Mouse (Mus musculus): Measurements from ENCODE around the gene Lix1l. TPM values are rescaled to one million over a fixed set of nuclear protein-coding genes. Genes with fewer than 3 reads are reported as not detected.

Gene Lix1l
- polyA plus RNA-seq, 1 experiment from 2014 or later = 6.7 TPM

- H3K27ac ChIP-seq (ENCODE audit: low read depth) = peak overlapping the region; percentile 65; the same call in 1 of the 2 replicates
- no peaks in the 10 kb centered on the region for H3K9me3 ChIP-seq (ENCODE audit: control insufficient read depth, low read length)
- 95% methylated on average over 8 of the region's 8 CpGs for WGBS
- no peaks in the 10 kb centered on the region for H3K27me3 ChIP-seq (replicated peaks; ENCODE audit: control insufficient read depth, insufficient read depth, low read length)
- ATAC-seq (replicated peaks; ENCODE audit: low FRiP score, low TSS enrichment, low read depth) = no peak
- H3K9ac ChIP-seq (ENCODE audit: low read length) = no peak overlapping the region
- peaks cover 29% of the 10 kb centered on the region for H3K36me3 ChIP-seq (ENCODE audit: control insufficient read depth, insufficient read depth, low read length)
- no peak for DNase-seq (ENCODE audit: low spot score)
- no peak overlapping the region for H3K4me2 ChIP-seq (ENCODE audit: low read length)
- peaks cover 38% of the 10 kb centered on the region for H3K4me1 ChIP-seq (replicated peaks; ENCODE audit: control insufficient read depth, insufficient read depth, low read length)
- H3K4me3 ChIP-seq (ENCODE audit: low read depth, low read length) = no peak overlapping the region
Measured at GRCm38 (mm10) chr3:96563267-96563666, 37.7 kb upstream of the Lix1l start.

DNA sequence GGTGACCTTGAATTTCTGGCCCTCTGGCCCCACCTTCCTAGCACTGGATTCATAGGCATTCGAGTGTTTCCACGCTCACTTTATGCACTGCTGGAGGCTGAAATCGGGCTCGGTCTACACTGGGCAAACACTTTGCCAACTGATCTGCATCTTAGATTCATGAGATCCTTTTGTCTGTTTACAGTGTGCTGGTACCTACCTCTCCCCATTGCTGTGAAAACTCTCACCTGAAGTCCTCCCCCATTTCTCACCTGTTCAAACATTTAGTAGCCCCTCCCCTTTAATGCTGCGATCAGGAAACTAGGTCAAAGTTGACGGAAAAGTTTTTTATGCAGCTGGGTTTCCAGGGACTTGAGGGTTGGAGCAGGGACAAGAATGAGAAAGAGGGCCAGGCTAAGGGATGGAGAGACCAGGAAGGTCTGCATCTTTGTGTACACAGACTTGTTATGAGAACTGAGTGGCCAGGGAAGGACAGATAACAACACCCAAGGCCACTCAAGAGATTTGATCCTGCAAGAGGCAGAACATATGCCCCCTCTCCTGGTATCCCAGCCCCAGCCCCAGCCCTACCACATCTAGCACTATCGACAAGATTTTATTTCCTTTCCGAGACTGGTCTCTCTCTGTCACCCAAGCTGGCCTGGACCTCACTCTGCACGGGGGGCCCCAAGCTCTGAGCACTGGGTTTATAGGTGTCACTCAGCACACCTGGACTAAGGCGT is 36.9 kb upstream of the Lix1l start:
- H3K4me2 ChIP-seq (ENCODE audit: low read length) = no peak overlapping the region
- peak overlapping the region; percentile 66 for H3K27ac ChIP-seq (ENCODE audit: low read depth)
- H3K4me3 ChIP-seq (ENCODE audit: low read depth, low read length) = no peak overlapping the region
- WGBS = 49% methylated on average over 10 of the region's 10 CpGs
- ATAC-seq (replicated peaks; ENCODE audit: low FRiP score, low TSS enrichment, low read depth) (peak; percentile 29; the same call in 1 of the 2 replicates), DNase-seq (ENCODE audit: low spot score) (no peak)
- peaks cover 26% of the 10 kb centered on the region for H3K36me3 ChIP-seq (ENCODE audit: control insufficient read depth, insufficient read depth, low read length)
- no peaks in the 10 kb centered on the region for H3K27me3 ChIP-seq (replicated peaks; ENCODE audit: control insufficient read depth, insufficient read depth, low read length)
- H3K9ac ChIP-seq (ENCODE audit: low read length) = no peak overlapping the region
- no peaks in the 10 kb centered on the region for H3K9me3 ChIP-seq (ENCODE audit: control insufficient read depth, low read length)
- H3K4me1 ChIP-seq (replicated peaks; ENCODE audit: control insufficient read depth, insufficient read depth, low read length) = peaks cover 38% of the 10 kb centered on the region

DNA sequence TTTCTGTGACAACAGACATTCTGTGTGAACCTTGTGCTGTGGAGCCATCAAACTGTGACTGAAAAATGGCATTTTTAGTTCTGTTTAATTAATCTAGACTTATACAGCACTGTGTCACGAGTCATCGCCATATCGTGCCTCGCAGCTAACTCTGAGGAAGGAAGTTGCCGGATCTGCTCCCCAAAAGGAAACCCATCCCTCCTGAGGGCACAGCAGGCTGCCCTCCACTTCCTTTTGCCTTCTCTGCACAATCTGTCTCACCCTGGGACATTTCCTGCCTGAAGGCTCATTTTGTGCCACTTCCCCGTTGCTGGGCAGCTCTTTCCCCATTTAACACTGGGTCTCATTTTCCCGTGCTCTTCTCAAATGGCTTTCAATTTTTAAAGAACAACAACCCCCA is 36.3 kb upstream of the Lix1l start:
- Histone ChIP-seq H3K4me3 (ENCODE audit: low read depth, low read length) (no peak overlapping the region), H3K27me3 (replicated peaks; ENCODE audit: control insufficient read depth, insufficient read depth, low read length) (no peaks in the 10 kb centered on the region), H3K4me2 (ENCODE audit: low read length) (no peak overlapping the region), H3K36me3 (ENCODE audit: control insufficient read depth, insufficient read depth, low read length) (peaks cover 20% of the 10 kb centered on the region), H3K9me3 (ENCODE audit: control insufficient read depth, low read length) (no peaks in the 10 kb centered on the region), H3K27ac (ENCODE audit: low read depth) (peak overlapping the region; percentile 66), H3K4me1 (replicated peaks; ENCODE audit: control insufficient read depth, insufficient read depth, low read length) (peaks cover 34% of the 10 kb centered on the region), H3K9ac (ENCODE audit: low read length) (no peak overlapping the region)
- WGBS = 42% methylated on average over 7 of the region's 7 CpGs
- DNase-seq (ENCODE audit: low spot score) (no peak), ATAC-seq (replicated peaks; ENCODE audit: low FRiP score, low TSS enrichment, low read depth) (no peak)

GRCm38 (mm10) chr3:96565105-96565504 is 35.8 kb upstream of the Lix1l start:
- ATAC-seq (replicated peaks; ENCODE audit: low FRiP score, low TSS enrichment, low read depth) = no peak

GRCm38 (mm10) chr3:96566661-96567450 is 34.1 kb upstream of the Lix1l start:
- DNase-seq (ENCODE audit: low spot score) = no peak
- 78% methylated on average over 8 of the region's 8 CpGs for WGBS

More at GRCm38 (mm10) chr3:96565105-96565504, 35.8 kb upstream of the Lix1l start:
- H3K27me3 ChIP-seq (replicated peaks; ENCODE audit: control insufficient read depth, insufficient read depth, low read length) = no peaks in the 10 kb centered on the region
- 80% methylated on average over 3 of the region's 3 CpGs for WGBS
- H3K9ac ChIP-seq (ENCODE audit: low read length) = no peak overlapping the region
- peaks cover 29% of the 10 kb centered on the region for H3K4me1 ChIP-seq (replicated peaks; ENCODE audit: control insufficient read depth, insufficient read depth, low read length)
- DNase-seq (ENCODE audit: low spot score) = no peak
- H3K36me3 ChIP-seq (ENCODE audit: control insufficient read depth, insufficient read depth, low read length) = peaks cover 16% of the 10 kb centered on the region
- H3K27ac ChIP-seq (ENCODE audit: low read depth) = no peak overlapping the region; the same call in 1 of the 2 replicates
- H3K4me2 ChIP-seq (ENCODE audit: low read length) = no peak overlapping the region
- no peaks in the 10 kb centered on the region for H3K9me3 ChIP-seq (ENCODE audit: control insufficient read depth, low read length)
- no peak overlapping the region for H3K4me3 ChIP-seq (ENCODE audit: low read depth, low read length)

DNA sequence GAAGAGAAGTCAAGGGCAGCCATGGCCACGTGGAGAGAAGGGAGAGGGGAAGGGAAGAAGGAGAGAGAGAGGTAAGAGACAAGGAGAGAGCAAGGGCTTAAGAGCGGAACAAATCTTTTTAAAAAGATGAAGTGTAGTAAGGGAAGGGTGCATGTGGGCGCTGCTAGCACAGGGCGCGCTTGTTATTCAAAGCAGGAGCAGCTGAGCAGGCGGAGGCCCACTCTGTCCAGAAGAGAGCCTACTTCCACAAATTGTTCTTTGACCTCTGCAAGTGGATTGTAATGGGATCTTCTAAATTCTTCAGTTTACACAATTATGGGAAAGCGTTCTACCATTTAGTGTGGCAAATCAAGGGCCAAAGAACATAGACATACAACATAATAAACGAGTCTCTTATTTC is 32.3 kb upstream of the Lix1l start:
- Histone ChIP-seq H3K9ac (ENCODE audit: low read length) (no peak overlapping the region), H3K4me1 (replicated peaks; ENCODE audit: control insufficient read depth, insufficient read depth, low read length) (peaks cover 14% of the 10 kb centered on the region), H3K36me3 (ENCODE audit: control insufficient read depth, insufficient read depth, low read length) (no peaks in the 10 kb centered on the region), H3K27me3 (replicated peaks; ENCODE audit: control insufficient read depth, insufficient read depth, low read length) (no peaks in the 10 kb centered on the region), H3K4me3 (ENCODE audit: low read depth, low read length) (no peak overlapping the region), H3K27ac (ENCODE audit: low read depth) (no peak overlapping the region), H3K4me2 (ENCODE audit: low read length) (no peak overlapping the region), H3K9me3 (ENCODE audit: control insufficient read depth, low read length) (no peaks in the 10 kb centered on the region)
- ATAC-seq (replicated peaks; ENCODE audit: low FRiP score, low TSS enrichment, low read depth) (no peak), DNase-seq (ENCODE audit: low spot score) (no peak)
- 82% methylated on average over 8 of the region's 8 CpGs for WGBS

More at GRCm38 (mm10) chr3:96566661-96567450, 34.1 kb upstream of the Lix1l start:
- ATAC-seq (replicated peaks; ENCODE audit: low FRiP score, low TSS enrichment, low read depth) = no peak
- H3K27me3 ChIP-seq (replicated peaks; ENCODE audit: control insufficient read depth, insufficient read depth, low read length) = no peaks in the 10 kb centered on the region
- no peak overlapping the region for H3K9ac ChIP-seq (ENCODE audit: low read length)
- no peaks in the 10 kb centered on the region for H3K36me3 ChIP-seq (ENCODE audit: control insufficient read depth, insufficient read depth, low read length)
- H3K4me3 ChIP-seq (ENCODE audit: low read depth, low read length) = no peak overlapping the region
- H3K9me3 ChIP-seq (ENCODE audit: control insufficient read depth, low read length) = no peaks in the 10 kb centered on the region
- H3K4me1 ChIP-seq (replicated peaks; ENCODE audit: control insufficient read depth, insufficient read depth, low read length) = peaks cover 15% of the 10 kb centered on the region
- no peak overlapping the region for H3K27ac ChIP-seq (ENCODE audit: low read depth)
- no peak overlapping the region for H3K4me2 ChIP-seq (ENCODE audit: low read length)

DNA sequence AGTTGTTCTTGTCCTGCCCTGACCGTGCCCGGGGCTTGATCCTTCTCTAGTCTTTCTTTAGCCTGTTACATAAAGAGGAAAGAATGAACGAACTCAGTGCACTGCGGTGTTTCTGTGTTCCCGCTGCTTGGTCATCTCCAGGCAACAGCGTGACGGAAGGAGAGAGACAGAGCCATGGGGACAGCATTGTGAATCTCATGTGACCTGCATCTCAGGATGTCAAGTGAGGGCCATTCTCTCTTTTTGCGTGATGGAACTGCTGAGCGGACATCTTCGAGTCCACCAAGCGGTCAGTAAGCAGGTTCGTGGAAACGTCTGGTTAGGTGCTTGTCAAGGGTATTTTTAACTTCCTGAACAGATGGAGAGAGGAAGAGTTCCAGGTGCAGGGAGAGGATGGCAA is 31.4 kb upstream of the Lix1l start:
- H3K4me3 ChIP-seq (ENCODE audit: low read depth, low read length) = no peak overlapping the region
- no peak for DNase-seq (ENCODE audit: low spot score)
- peaks cover 7% of the 10 kb centered on the region; the same call in 1 of the 2 replicates for H3K4me1 ChIP-seq (replicated peaks; ENCODE audit: control insufficient read depth, insufficient read depth, low read length)
- no peak overlapping the region for H3K27ac ChIP-seq (ENCODE audit: low read depth)
- no peaks in the 10 kb centered on the region for H3K9me3 ChIP-seq (ENCODE audit: control insufficient read depth, low read length)
- no peak overlapping the region for H3K4me2 ChIP-seq (ENCODE audit: low read length)
- no peak overlapping the region for H3K9ac ChIP-seq (ENCODE audit: low read length)
- WGBS = 92% methylated on average over 13 of the region's 13 CpGs
- no peaks in the 10 kb centered on the region for H3K36me3 ChIP-seq (ENCODE audit: control insufficient read depth, insufficient read depth, low read length)
- H3K27me3 ChIP-seq (replicated peaks; ENCODE audit: control insufficient read depth, insufficient read depth, low read length) = no peaks in the 10 kb centered on the region
- no peak for ATAC-seq (replicated peaks; ENCODE audit: low FRiP score, low TSS enrichment, low read depth)

GRCm38 (mm10) chr3:96569966-96570605 is 30.9 kb upstream of the Lix1l start:
- Histone ChIP-seq H3K27me3 (replicated peaks; ENCODE audit: control insufficient read depth, insufficient read depth, low read length) (no peaks in the 10 kb centered on the region), H3K4me3 (ENCODE audit: low read depth, low read length) (no peak overlapping the region), H3K9me3 (ENCODE audit: control insufficient read depth, low read length) (no peaks in the 10 kb centered on the region), H3K36me3 (ENCODE audit: control insufficient read depth, insufficient read depth, low read length) (no peaks in the 10 kb centered on the region), H3K9ac (ENCODE audit: low read length) (no peak overlapping the region), H3K4me1 (replicated peaks; ENCODE audit: control insufficient read depth, insufficient read depth, low read length) (peaks cover 3% of the 10 kb centered on the region; the same call in 1 of the 2 replicates), H3K4me2 (ENCODE audit: low read length) (no peak overlapping the region), H3K27ac (ENCODE audit: low read depth) (no peak overlapping the region)
- WGBS = 86% methylated on average over 11 of the region's 11 CpGs
- ATAC-seq (replicated peaks; ENCODE audit: low FRiP score, low TSS enrichment, low read depth) (no peak), DNase-seq (ENCODE audit: low spot score) (no peak)

Data from intestine, embryonic 14.5 days (tissue).